Mouse (Mus musculus) heart, adult 2 months (tissue): ENCODE measurements around the gene Zxdb.
A peak's percentile ranks its signal among the peaks of the same experiment; 100 is the strongest.

ENCODE experiments used
- CTCF ChIP-seq: fragments of 200-600 bp; IDR thresholded peaks from 2 replicates; pipeline ENCODE4 v1.8.1; 2022; ENCODE audit warnings: antibody characterized with exemption, mild to moderate bottlenecking, moderate library complexity
- EP300 ChIP-seq: fragments of 200-500 bp; IDR thresholded peaks from 2 replicates; pipeline ENCODE4 v1.6.1; 2011; ENCODE audit warnings: low read depth, low read length, control low read depth; ENCODE audit not compliant: insufficient read depth
- POLR2A ChIP-seq: fragments of 200-500 bp; IDR thresholded peaks from 2 replicates; pipeline ENCODE4 v1.6.1; 2011; ENCODE audit warnings: mild to moderate bottlenecking, low read depth, low read length, control low read depth; ENCODE audit not compliant: insufficient read depth

DNA sequence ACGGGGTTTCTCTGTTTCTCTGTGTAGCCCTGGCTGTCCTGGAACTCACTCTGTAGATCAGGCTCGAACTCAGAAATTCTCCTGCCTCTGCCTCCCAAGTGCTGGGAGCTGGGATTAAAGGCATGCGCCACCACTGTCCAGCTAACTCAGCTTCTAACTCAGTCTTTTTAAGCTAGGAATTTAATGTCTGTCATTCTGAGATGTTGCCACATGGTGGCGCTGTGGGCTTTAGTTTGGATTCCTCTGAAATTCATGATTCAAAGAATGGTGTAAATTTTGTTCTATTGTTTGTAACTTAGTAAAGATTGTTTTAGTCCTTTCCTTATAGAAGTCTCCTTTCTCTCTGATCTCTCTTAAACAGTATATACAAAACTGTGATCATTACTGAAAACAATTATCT lies 49.4 kb upstream of the Zxdb start:
- TF ChIP-seq POLR2A (no peak), EP300 (no peak), CTCF (peak; percentile 77)
